Mouse (Mus musculus): ENCODE measurements around the gene Dlg2.

GRCm38 (mm10) chr7:91414749-91415148 lies 938.3 kb downstream of the Dlg2 start:
- no peak for TF ChIP-seq CTCF (IDR thresholded peaks at IDR 0.05; ENCODE audit: borderline replicate concordance, control insufficient read depth, extremely low read depth, insufficient read depth, low read length, poor library complexity)
- TF ChIP-seq POLR2A (IDR thresholded peaks at IDR 0.05; ENCODE audit: control insufficient read depth, extremely low read depth, insufficient read depth, low read length, poor library complexity), result no peak
